Mouse (Mus musculus) forebrain, postnatal 0 days (tissue): ENCODE measurements around the gene Camk2g. TPM values are rescaled to one million over a fixed set of nuclear protein-coding genes. Genes with fewer than 3 reads are reported as not detected.

Source experiments
- ATAC-seq: fragments of 200-750 bp; cut with Nextera tagmentation; 2 replicates; pipeline ENCODE4 v1.8.0; 2017; ENCODE audit warnings: mild to moderate bottlenecking, moderate library complexity
- DNase-seq: peaks from one replicate; pipeline ENCODE4 v3.0.0-alpha.2; 2015
- H3K27ac ChIP-seq: fragments of 300-500 bp; sonication (generic); 2 replicates; pipeline ENCODE4 v1.5.1; 2014; ENCODE audit warnings: low read depth, mild to moderate bottlenecking, antibody characterized with exemption, low read length, moderate library complexity, mixed read lengths
- H3K27me3 ChIP-seq: fragments of 300-500 bp; sonication (generic); 2 replicates; pipeline ENCODE4 v1.6.1; 2014; ENCODE audit warnings: mild to moderate bottlenecking, low read length, mixed read lengths; ENCODE audit not compliant: insufficient read depth
- H3K36me3 ChIP-seq: fragments of 300-500 bp; sonication (generic); 2 replicates; pipeline ENCODE4 v1.6.1; 2014; ENCODE audit warnings: mild to moderate bottlenecking, moderate library complexity; ENCODE audit not compliant: insufficient read depth
- H3K4me1 ChIP-seq: fragments of 300-500 bp; sonication (generic); 2 replicates; pipeline ENCODE4 v1.6.1; 2014; ENCODE audit warnings: antibody characterized with exemption; ENCODE audit not compliant: insufficient read depth
- H3K4me2 ChIP-seq: fragments of 300-500 bp; sonication (generic); 2 replicates; pipeline ENCODE4 v1.6.1; 2014; ENCODE audit warnings: low read depth, mild to moderate bottlenecking, moderate library complexity
- H3K4me3 ChIP-seq: fragments of 300-500 bp; sonication (generic); 2 replicates; pipeline ENCODE4 v1.5.1; 2014; ENCODE audit warnings: low read depth, low read length, mixed read lengths
- H3K9ac ChIP-seq: fragments of 300-500 bp; sonication (generic); 2 replicates; pipeline ENCODE4 v1.6.1; 2014; ENCODE audit warnings: mild to moderate bottlenecking
- H3K9me3 ChIP-seq: fragments of 300-500 bp; sonication (generic); 2 replicates; pipeline ENCODE4 v1.6.1; 2016; ENCODE audit warnings: low read length
- CTCF ChIP-seq: sonication (generic); IDR thresholded peaks from 2 replicates; pipeline ENCODE4 v1.5.1; 2016; ENCODE audit warnings: antibody characterized with exemption, control low read depth, low read depth
- WGBS: fragments of 180-500 bp; shearing (Covaris S2); extraction: QIAGEN DNeasy Blood & Tissue Kit; methylation state at CpG from one replicate; pipeline ENCODE4 v1.1.7; 2014; 5-methylcytosine and 5-hydroxymethylcytosine counted together
- polyA plus RNA-seq: library from polyadenylated mRNA; unstranded; fragments of >200 nt; fragmentation: Nextera tagmentation; extraction: Ambion mirVana; gene quantifications from 2 replicates; pipeline ENCODE4 v1.2.1, GENCODE M21; 2015
- total RNA-seq: library from RNA; depleted of rRNA; stranded (reverse); fragments of >200 nt; gene quantifications from 2 replicates; pipeline ENCODE4 v1.2.3, GENCODE M21; 2014

Camk2g gene
- total and polyA plus RNA-seq, 2 experiments from 2014 or later = 145 to 231 TPM

GRCm38 (mm10) chr14:20743614-20744013 lies 50.3 kb downstream of the Camk2g start:
- Histone ChIP-seq H3K4me2 (no peak overlapping the region), H3K27ac (no peak overlapping the region), H3K27me3 (no peaks in the 10 kb centered on the region), H3K9ac (no peak overlapping the region), H3K9me3 (no peaks in the 10 kb centered on the region), H3K36me3 (peaks cover 70% of the 10 kb centered on the region), H3K4me1 (no peaks in the 10 kb centered on the region), H3K4me3 (no peak overlapping the region)
- no peak for TF ChIP-seq CTCF
- WGBS = 86% methylated on average over 3 of the region's 3 CpGs
- ATAC-seq (no peak), DNase-seq (no peak)

GRCm38 (mm10) chr14:20741301-20741700 lies 52.6 kb downstream of the Camk2g start:
- 91% methylated on average over 9 of the region's 9 CpGs for WGBS
- Histone ChIP-seq H3K4me2 (no peak overlapping the region), H3K27me3 (no peaks in the 10 kb centered on the region), H3K4me1 (no peaks in the 10 kb centered on the region), H3K27ac (no peak overlapping the region), H3K36me3 (peaks cover 84% of the 10 kb centered on the region), H3K9me3 (no peaks in the 10 kb centered on the region), H3K9ac (no peak overlapping the region), H3K4me3 (no peak overlapping the region)
- no peak for TF ChIP-seq CTCF
- DNase-seq = no peak
- ATAC-seq = no peak

- H3K36me3 ChIP-seq = peaks cover 66% of the 10 kb centered on the region
- H3K27me3 ChIP-seq = no peaks in the 10 kb centered on the region
- DNase-seq (no peak), ATAC-seq (no peak)
- H3K4me2 ChIP-seq = no peak overlapping the region
- no peak overlapping the region for H3K9ac ChIP-seq
- TF ChIP-seq CTCF = no peak
- H3K4me1 ChIP-seq = peaks cover 2% of the 10 kb centered on the region; the same call in 1 of the 2 replicates
- no peak overlapping the region for H3K4me3 ChIP-seq
- WGBS = 90% methylated on average over 8 of the region's 8 CpGs
- H3K9me3 ChIP-seq = no peaks in the 10 kb centered on the region
- H3K27ac ChIP-seq = no peak overlapping the region
Observed at GRCm38 (mm10) chr14:20738511-20738910, 55.4 kb downstream of the Camk2g start.

- H3K27me3 ChIP-seq = no peaks in the 10 kb centered on the region
- H3K9me3 ChIP-seq = no peaks in the 10 kb centered on the region
- peak; percentile 28 for DNase-seq
- peaks cover 7% of the 10 kb centered on the region for H3K4me1 ChIP-seq
- 40% methylated on average over 14 of the region's 14 CpGs for WGBS
- H3K36me3 ChIP-seq = peaks cover 56% of the 10 kb centered on the region
- no peak for ATAC-seq
- H3K4me3 ChIP-seq = no peak overlapping the region
- H3K27ac ChIP-seq = no peak overlapping the region
- peak; percentile 78 for TF ChIP-seq CTCF
- H3K9ac ChIP-seq = no peak overlapping the region
- no peak overlapping the region for H3K4me2 ChIP-seq
Observed at GRCm38 (mm10) chr14:20737306-20737705, 56.6 kb downstream of the Camk2g start.

- 86% methylated on average over 13 of the region's 13 CpGs for WGBS
- no peak overlapping the region for H3K9ac ChIP-seq
- TF ChIP-seq CTCF = no peak
- H3K4me1 ChIP-seq = peaks cover 7% of the 10 kb centered on the region
- no peak overlapping the region for H3K27ac ChIP-seq
- ATAC-seq = no peak
- H3K9me3 ChIP-seq = no peaks in the 10 kb centered on the region
- H3K4me3 ChIP-seq = no peak overlapping the region
- peaks cover 45% of the 10 kb centered on the region for H3K36me3 ChIP-seq
- H3K27me3 ChIP-seq = no peaks in the 10 kb centered on the region
- DNase-seq = no peak
- H3K4me2 ChIP-seq = no peak overlapping the region
Observed at GRCm38 (mm10) chr14:20735892-20736390, 57.9 kb downstream of the Camk2g start.

- no peak overlapping the region for H3K9ac ChIP-seq
- no peak for TF ChIP-seq CTCF
- H3K4me3 ChIP-seq = no peak overlapping the region
- H3K9me3 ChIP-seq = no peaks in the 10 kb centered on the region
- 70% methylated on average over 2 of the region's 2 CpGs for WGBS
- H3K4me2 ChIP-seq = peak overlapping the region; percentile 82; the same call in 1 of the 2 replicates
- ATAC-seq (no peak), DNase-seq (no peak)
- no peak overlapping the region for H3K27ac ChIP-seq
- H3K27me3 ChIP-seq = no peaks in the 10 kb centered on the region
- peaks cover 39% of the 10 kb centered on the region for H3K36me3 ChIP-seq
- peaks cover 7% of the 10 kb centered on the region for H3K4me1 ChIP-seq
Observed at GRCm38 (mm10) chr14:20735052-20735451, 58.8 kb downstream of the Camk2g start.

GRCm38 (mm10) chr14:20733952-20734774 lies 59.7 kb downstream of the Camk2g start, which contains the start of gene Ndst2:
Gene Ndst2 (minus strand): TSS chr14:20734562.
- peak; percentile 41 for TF ChIP-seq CTCF
- WGBS = 2% methylated on average over 80 of the region's 81 CpGs
- peak; percentile 98 for ATAC-seq
- peaks cover 7% of the 10 kb centered on the region for H3K4me1 ChIP-seq
- H3K36me3 ChIP-seq = peaks cover 40% of the 10 kb centered on the region
- peak within 1 kb of the TSS; percentile 82 for H3K4me2 ChIP-seq
- H3K27me3 ChIP-seq = no peaks in the 10 kb centered on the region
- DNase-seq = peak; percentile 89
- peak within 1 kb of the TSS; percentile 86 for H3K9ac ChIP-seq
- H3K4me3 ChIP-seq = peak within 1 kb of the TSS; percentile 73
- no peaks in the 10 kb centered on the region for H3K9me3 ChIP-seq
- H3K27ac ChIP-seq = peak within 1 kb of the TSS; percentile 79
